Mouse (Mus musculus) bone marrow, adult 2 months (tissue): ENCODE measurements around the gene Commd9. TPM values are rescaled to one million over a fixed set of nuclear protein-coding genes. Genes with fewer than 3 reads are reported as not detected.

ENCODE experiments used
- H3K27ac ChIP-seq: fragments of 200-500 bp; 2 replicates; pipeline ENCODE4 v1.5.1; 2012; ENCODE audit warnings: low read depth, mild to moderate bottlenecking, control low read depth, inconsistent platforms, low read length; ENCODE audit not compliant: control insufficient read depth, poor library complexity, insufficient read depth
- H3K4me1 ChIP-seq: fragments of 200-500 bp; 2 replicates; pipeline ENCODE4 v1.6.1; 2011; ENCODE audit warnings: low read length; ENCODE audit not compliant: control insufficient read depth, insufficient read depth
- H3K4me3 ChIP-seq: fragments of 200-500 bp; replicated peaks from 2 replicates; pipeline ENCODE3; 2011; ENCODE audit warnings: mild to moderate bottlenecking, low read depth, low read length, control low read depth; ENCODE audit not compliant: control insufficient read depth
- CTCF ChIP-seq: fragments of 200-500 bp; IDR thresholded peaks from 2 replicates; pipeline ENCODE4 v1.5.1; 2011; ENCODE audit warnings: low read length, control low read depth; ENCODE audit not compliant: control insufficient read depth, insufficient read depth
- POLR2A ChIP-seq: fragments of 200-500 bp; IDR thresholded peaks from 2 replicates; pipeline ENCODE4 v1.6.1; 2011; ENCODE audit warnings: low read depth, mild to moderate bottlenecking, control low read depth, low read length, borderline replicate concordance; ENCODE audit not compliant: control insufficient read depth
- WGBS: fragments of 180-500 bp; shearing (Covaris S2); methylation state at CpG from one replicate; pipeline ENCODE4 v1.1.7; 2018; 5-methylcytosine and 5-hydroxymethylcytosine counted together
- polyA plus RNA-seq: library from polyadenylated mRNA; stranded (reverse); fragments of >200 nt; gene quantifications from 2 replicates; pipeline ENCODE4 v1.2.4, GENCODE M21; 2011; ENCODE audit warnings: low replicate concordance; ENCODE audit not compliant: missing spikeins, insufficient read depth, insufficient read length

Commd9 gene
- polyA plus RNA-seq, 1 experiment = 11.5 TPM

DNA sequence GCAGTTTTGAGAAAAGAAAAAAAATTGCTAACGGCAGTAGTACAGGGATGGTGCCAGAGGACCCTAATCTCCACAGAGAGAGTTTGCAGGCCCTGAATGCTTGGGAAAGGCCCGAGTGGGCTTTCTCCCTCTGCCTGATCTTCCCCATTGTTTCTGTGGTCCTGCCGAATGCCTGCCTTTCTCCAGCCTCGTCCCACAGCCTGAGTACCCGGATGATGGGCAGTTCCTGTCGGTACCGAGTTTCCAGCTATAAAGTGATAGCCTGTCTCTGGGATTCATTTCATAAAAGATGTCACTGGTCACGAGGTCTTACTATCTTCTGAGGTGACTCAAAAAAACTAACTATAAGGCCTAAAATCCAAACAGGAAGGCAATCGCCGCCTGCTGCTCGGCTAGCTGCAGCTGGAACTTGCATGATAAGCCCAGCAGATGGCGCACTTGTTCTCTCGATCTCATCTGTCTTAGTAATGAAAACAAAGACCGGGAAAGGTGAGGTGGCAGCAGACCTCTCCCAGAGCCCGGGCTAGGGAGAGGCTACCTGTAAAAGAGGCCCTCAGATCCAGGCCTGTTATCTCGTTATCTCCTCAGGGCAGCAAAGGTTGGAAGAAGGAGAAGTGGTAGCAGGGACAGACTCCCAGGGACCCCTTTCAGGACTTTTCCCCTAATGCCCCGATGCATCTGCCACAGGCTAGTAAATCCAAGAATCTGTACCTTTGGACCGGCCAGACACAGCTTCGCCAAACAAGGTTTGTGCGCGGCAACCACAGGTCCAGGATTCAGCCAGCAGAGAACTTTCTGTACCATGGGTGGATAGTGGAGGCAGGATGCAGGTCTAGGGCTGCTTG, 19.7 kb downstream of the Commd9 start:
- H3K4me1 ChIP-seq = no peaks in the 10 kb centered on the region
- H3K27ac ChIP-seq = no peak overlapping the region
- WGBS = 28% methylated on average over 21 of the region's 21 CpGs
- H3K4me3 ChIP-seq = no peak overlapping the region
- no peak for TF ChIP-seq POLR2A
- TF ChIP-seq CTCF = peak; percentile 75

DNA sequence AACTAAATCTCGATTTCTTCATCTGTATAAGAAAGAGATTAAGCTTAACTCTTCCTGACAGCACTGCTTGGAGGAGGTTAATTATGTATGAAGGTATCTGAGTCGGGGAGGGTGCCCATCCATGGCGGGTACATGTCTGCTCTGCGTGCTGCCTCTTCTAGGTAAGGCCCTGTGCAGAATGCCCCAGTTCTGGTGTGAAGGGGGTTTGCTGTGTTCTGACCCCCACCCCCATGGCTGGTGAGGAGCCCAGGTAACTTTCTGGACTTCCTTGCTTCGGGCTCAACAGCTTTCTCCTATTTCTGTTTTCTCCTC, 20.3 kb downstream of the Commd9 start:
- H3K27ac ChIP-seq = no peak overlapping the region
- H3K4me1 ChIP-seq = no peaks in the 10 kb centered on the region
- no peak overlapping the region for H3K4me3 ChIP-seq
- TF ChIP-seq POLR2A (no peak), CTCF (no peak)
- 54% methylated on average over 5 of the region's 5 CpGs for WGBS

DNA sequence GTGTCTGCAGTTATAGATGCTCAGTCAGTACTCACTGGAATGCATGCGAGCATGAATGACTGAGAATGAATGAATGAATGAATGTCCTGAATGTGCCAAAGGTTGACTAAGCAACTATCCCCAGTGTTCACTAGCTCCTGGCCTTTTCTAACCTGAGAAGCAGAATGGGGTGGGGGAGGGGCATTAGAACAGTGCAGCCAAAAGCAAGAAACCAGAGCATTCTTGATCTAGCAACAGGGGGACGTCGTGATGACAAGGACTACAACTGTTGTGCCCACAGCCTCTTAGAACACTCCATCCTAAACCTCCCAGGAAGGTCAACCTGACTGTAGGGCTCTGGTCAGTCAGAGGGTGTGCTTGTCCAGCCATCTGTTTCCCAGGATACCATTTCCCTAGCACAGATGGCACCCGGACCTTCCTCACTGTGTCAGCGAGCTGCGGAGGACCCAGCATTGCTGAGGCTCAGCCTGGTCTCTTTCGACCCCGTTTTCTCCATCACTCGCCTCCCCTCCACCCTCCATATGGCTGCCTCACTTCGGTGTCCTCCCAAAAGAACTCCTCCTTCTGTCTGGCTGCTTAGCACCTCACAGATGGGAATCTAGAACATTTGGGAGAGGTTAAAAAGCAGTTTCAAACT, 21.5 kb downstream of the Commd9 start:
- WGBS = 87% methylated on average over 10 of the region's 10 CpGs
- Histone ChIP-seq H3K4me1 (no peaks in the 10 kb centered on the region), H3K4me3 (no peak overlapping the region), H3K27ac (no peak overlapping the region)
- TF ChIP-seq POLR2A = no peak
- TF ChIP-seq CTCF = no peak

DNA sequence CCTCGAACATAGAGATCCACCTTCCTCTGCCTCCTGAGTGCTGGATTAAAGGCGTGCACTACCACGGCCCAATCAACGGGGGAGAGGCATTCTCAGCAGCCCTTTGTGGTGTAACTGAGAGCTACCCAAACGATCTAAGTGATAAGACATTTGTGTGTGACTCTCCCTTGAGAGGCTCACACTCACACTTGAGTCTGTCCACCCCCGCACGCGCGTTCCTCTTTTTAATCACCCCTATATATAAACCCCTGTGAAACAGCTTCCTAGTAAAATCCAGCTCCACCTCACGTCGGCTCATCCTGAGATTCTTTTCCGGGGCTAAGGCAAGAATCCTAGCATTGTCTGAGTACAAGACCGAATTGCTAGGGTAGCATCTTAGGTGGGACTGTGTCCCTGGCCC, 22.7 kb downstream of the Commd9 start:
- WGBS = 49% methylated on average over 13 of the region's 13 CpGs
- Histone ChIP-seq H3K4me3 (no peak overlapping the region), H3K4me1 (no peaks in the 10 kb centered on the region), H3K27ac (no peak overlapping the region)
- no peak for TF ChIP-seq POLR2A
- TF ChIP-seq CTCF = no peak

DNA sequence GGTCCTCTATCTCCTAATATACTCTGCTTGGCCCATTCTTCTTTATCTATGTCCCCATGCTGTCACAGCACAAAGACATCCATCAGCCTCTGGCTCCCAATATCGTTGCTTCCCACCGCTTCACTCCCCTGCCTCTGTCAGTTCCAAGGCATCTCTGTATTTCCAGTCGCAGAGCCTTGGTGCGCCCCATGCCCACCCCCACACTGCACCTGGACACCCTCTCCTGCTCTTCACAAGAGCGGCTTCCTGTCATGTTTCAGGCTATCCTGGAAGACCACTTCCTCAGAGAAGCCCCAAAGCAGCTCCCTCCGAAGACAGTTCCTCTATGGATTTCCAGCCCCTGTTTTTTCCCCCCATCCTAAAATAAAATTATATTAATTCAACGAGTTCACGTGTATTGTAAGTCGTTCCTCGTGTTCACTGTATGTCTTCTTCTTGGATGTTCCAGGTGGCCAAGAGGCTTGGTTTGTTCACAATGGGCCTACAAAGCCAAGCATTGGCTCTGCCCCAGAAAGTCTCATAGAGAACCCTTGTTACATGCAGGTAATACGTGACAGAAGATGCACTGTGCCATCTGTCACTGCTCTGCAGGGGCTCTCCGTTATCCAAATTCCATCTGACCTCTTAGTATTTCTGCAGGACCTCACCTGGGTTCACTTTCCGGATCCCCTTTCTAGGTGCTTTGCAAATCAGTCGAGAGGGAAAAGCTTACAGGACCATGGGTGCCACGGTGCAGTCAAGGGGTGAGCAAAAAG, 23.5 kb downstream of the Commd9 start:
- Histone ChIP-seq H3K4me1 (no peaks in the 10 kb centered on the region), H3K4me3 (no peak overlapping the region), H3K27ac (no peak overlapping the region)
- TF ChIP-seq POLR2A = no peak
- no peak for TF ChIP-seq CTCF
- WGBS = 82% methylated on average over 15 of the region's 15 CpGs

DNA sequence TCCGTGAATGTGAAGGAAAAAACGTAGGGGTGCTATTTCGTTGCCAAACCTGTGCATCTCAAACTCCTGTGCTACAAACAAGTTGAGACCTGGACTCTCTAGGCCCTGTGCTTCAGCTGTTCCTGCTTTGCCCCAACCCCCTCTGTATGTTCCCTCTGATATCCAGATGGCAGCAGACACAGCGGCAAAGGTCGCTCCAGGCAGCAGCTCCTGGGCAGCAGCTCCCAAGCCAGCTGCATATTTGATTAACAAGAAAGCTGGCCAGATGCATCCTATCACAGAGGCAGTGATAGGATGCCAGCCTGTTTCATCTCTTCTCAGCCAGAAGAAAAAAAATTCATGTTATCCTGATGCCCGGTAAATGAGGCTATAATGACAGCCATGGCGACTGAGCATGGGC, 32.5 kb downstream of the Commd9 start:
- WGBS = 90% methylated on average over 7 of the region's 7 CpGs
- H3K4me1 ChIP-seq = no peaks in the 10 kb centered on the region

DNA sequence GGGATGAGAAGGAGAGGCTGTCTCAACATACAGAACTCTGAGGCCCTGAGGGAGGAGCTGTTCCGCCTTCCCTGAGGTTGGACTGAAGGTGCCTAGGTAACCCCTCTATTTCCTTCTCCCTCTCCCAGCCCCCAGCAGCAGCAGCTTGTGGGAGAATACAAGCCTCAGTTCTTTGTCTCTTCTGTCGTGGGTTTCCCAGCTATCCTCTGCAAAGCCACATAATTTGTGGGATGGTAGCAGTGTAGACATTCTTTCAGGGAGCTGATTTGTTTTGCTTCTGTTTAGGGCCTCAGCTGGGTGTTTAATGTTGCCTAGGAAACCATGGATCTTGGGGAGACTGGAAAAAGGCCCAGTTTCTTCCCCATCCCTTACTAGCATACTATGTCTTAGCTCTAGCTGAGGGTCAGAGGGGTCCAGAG, 34.1 kb downstream of the Commd9 start:
- Histone ChIP-seq H3K27ac (no peak overlapping the region), H3K4me3 (no peak overlapping the region), H3K4me1 (no peaks in the 10 kb centered on the region)
- 65% methylated on average over 2 of the region's 2 CpGs for WGBS
- no peak for TF ChIP-seq POLR2A
- no peak for TF ChIP-seq CTCF

More for the DNA sequence above, 32.5 kb downstream of the Commd9 start:
- no peak for TF ChIP-seq POLR2A
- no peak overlapping the region for H3K27ac ChIP-seq
- no peak overlapping the region for H3K4me3 ChIP-seq

DNA sequence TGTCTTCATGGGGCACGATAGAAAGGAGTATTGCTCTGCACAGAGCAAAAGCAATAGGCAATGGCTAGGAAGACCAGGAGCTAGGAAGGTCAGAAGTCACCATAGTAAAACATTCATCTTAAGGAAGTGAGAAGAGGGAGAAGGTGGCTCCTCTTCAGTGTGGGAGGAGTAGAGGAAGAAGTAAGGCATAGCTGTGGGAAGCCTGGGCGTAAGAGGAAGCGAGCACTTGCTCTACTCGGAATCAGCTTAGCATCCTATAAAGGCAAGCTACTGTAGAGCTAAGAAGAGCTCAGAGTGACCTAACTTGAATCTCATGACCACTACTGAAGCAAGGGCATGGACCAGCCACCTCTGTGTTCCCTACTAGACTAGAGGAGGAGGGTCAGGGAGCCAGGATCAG, 36.3 kb downstream of the Commd9 start:
- H3K4me3 ChIP-seq = no peak overlapping the region
- no peak overlapping the region for H3K27ac ChIP-seq
- TF ChIP-seq CTCF = no peak
- TF ChIP-seq POLR2A = no peak
- 49% methylated on average over 4 of the region's 4 CpGs for WGBS
- no peaks in the 10 kb centered on the region for H3K4me1 ChIP-seq

DNA sequence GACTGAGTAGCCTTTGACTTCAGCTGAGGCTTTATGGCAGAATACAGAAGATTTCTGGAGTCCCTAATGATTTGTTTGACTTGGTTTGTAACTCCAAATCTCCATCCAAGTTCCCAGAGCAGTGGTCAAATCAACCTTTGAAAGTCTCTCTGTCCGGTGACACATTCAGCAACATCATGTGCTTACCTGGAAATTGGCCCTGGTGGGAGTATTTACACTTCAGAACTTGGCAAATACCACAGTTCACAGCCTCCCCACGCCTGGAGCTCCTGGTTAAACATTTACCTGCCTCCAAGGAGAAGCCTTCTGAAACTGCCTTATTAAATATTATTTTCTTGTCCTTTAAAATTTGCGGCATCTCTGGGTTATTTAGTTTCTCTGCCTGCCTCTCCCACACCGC, 37.1 kb downstream of the Commd9 start:
- Histone ChIP-seq H3K4me3 (no peak overlapping the region), H3K4me1 (no peaks in the 10 kb centered on the region), H3K27ac (no peak overlapping the region)
- TF ChIP-seq CTCF (no peak), POLR2A (no peak)
- WGBS = 80% methylated on average over 4 of the region's 4 CpGs
